Mouse (Mus musculus): ENCODE data around the gene Myo3a. TPM values are rescaled to one million over a fixed set of nuclear protein-coding genes. Genes with fewer than 3 reads are reported as not detected.
"Not testable (repeated sequence)": the region's sequence is repeated elsewhere in the genome, so short reads cannot be mapped to it uniquely, and the experiment has no call there.

The Myo3a gene
- total RNA-seq (2022) = 1 to 10 TPM; 1.9 to 2.8 (median 2.3) TPM

DNA sequence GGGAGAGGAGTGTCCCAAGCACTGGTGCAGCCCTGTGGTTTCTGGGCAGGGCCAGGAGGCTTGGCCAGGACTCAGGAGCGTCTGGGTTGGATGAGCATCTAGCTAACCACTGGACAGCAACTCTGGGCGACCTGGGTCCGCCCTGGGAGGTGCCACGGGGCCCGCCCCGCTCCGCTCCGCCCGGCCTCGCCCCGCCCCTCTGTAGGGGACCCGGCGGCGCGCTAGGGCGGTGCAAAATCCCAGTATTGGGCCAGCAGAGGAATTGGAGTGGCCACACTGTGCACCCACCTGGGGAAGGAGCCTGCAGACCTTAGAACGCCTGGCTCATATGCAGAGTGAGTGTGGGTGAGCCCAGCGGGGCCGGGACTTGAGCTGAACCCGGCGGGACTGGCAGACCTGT, at the start of gene Myo3a:
Gene Myo3a (plus strand): TSS at position 196 of the 400 bp plus-strand sequence.
- no peak for DNase-seq (ENCODE audit: low spot score in 2 of 2)

DNA sequence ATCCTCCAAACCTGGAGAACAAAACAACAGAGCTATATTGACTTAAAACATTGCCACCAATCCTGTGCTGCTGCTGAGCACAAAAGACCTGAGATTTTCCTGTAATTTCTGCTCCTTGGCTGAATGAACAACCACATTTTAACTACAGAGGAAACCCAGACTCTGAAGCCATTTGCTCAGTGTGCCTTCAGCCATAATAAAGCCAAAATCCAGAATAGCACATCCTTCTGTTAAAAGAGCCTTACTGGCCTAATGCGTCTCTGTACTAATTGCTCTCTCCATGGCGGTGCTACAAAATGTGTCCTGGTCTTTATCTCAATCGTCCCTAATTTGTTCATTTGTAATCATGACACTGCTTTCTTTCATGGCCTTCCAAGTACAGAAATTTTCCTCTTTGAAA, 23.2 kb downstream of the Myo3a start:
- no peak for DNase-seq (ENCODE audit: low spot score in 2 of 2)

GRCm38 (mm10) chr2:22251045-22251444, 23.7 kb downstream of the Myo3a start:
- DNase-seq (ENCODE audit: low spot score in 2 of 2) = no peak

DNA sequence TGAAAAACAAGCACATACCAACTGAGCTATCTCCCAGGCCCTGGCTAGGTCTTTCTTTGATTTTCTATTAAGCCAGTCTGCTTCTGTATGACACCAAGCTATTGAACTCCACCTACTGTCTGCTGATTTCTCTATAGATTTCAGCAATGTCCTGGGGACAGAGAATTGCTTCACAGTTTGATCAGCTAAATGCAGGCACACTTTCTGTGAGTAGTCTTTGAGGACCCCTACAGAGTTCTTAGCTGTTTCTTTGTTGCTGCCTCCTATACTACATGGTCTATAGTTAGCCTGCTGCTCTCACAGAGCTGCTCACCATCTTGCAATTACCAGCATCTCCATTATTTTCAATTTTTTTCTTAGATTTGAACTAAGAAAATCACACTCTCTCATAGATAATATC, 28.3 kb downstream of the Myo3a start:
- DNase-seq (ENCODE audit: low spot score in 2 of 2) = no peak

- DNase-seq (ENCODE audit: low spot score in 2 of 2) = no peak
Observed at GRCm38 (mm10) chr2:22271555-22271954, 44.3 kb downstream of the Myo3a start.

DNA sequence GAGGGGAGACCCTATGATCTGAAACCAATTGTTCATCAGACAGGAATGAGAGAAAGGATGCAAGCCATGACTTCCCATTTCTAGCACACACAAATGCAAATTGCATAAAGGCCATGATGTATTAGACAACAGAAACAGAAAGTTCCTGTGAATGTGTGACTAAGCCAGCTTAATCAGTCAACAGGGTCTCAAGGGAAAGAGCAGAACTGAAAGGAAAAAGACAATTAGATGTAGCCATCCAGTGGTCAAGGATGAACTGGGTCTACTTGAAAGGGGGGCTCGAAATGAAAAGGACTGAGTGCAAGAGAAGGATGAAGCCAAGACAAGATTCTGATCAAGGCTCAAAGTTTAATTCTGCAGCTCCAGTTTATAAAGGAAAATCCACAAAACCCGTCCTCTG, 58.1 kb downstream of the Myo3a start:
- DNase-seq (ENCODE audit: low spot score in 2 of 2) = no peak

DNA sequence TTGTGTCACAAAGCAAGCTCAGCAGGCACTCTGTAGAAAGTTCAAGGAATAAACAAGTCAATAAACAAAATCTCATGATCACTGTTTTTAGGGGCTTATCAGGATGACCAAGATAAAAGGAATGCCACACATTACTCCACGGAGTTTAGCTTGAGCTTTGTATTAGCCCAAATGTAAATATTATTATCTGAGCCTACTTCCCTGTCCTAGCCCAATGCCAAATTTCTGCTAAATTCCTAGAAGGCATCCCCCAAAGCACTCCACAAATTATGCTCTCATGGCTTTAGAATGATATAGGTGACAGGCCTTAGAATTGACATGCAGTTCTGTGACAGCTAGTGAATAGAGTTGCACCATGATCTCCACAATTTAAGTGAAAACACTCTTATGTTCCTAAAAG, 58.5 kb downstream of the Myo3a start:
- no peak for DNase-seq (ENCODE audit: low spot score in 2 of 2)

DNA sequence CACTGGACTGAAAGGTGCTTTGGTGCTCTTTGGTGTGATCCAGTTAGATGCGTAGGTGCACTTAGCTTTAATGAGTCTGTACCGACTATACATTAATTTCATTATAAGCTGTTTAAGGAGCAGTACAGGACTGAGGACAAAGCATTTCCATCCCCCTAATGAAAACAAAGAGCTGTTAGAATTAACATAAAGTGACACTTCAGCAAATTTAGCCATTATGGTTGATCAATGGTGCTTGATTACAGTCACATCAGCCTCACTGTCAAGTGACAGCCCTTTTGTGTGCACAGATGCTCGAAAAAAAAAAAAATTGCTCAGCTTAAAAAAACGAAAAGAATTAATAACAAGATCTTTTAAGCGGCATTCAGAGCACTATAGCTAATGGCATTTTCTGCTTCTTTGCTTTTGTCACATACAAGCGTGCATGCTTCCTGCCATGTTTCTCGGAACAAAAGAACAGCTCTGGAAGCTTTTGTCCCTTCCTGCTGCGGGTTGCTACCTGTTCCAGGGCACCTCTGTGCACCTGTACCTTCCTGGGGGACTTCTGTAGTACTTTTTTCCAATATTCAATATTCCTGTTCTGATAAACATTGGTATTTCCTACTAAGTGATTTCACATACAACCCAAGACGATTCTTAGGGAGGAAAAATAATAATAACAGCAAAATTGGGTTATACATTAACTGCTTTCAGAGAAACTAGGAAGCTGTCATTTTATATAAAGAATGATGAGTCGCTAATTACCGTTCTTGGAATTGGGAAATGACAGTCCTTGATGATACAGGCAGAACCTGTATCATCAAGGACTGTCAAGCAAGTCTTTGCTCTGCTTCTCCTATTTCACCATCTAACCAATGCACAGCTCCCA, 66.5 kb downstream of the Myo3a start:
- DNase-seq (ENCODE audit: low spot score in 2 of 2) = no peak

- no peak for DNase-seq (ENCODE audit: low spot score in 2 of 2)
Observed at GRCm38 (mm10) chr2:22294447-22294738, 67.1 kb downstream of the Myo3a start.

- no peak for DNase-seq (ENCODE audit: low spot score in 2 of 2)
Observed at GRCm38 (mm10) chr2:22297913-22298312, 70.6 kb downstream of the Myo3a start.

GRCm38 (mm10) chr2:22338269-22338857, 111.1 kb downstream of the Myo3a start:
- DNase-seq (ENCODE audit: low spot score in 2 of 2) = no peak

DNA sequence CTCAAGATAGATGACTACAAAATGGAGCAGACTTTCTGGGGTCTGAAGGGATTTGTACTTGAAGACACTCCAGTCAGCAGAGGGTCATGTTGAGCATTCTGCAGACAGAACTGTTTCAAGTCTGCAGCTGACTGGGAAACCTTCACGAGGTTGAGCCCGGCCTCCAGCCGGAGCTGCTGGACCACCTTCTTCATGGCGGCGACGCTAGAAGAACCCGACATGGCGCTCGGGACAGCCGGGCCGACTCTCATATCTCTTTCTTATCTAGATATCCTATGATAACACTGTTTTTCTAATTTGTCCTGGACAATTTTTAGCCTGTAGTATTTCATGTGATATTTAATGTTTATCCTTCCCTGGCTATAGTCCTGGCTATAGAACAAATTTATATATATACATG, 183.2 kb downstream of the Myo3a start:
- DNase-seq (ENCODE audit: low spot score in 2 of 2) = not testable (repeated sequence)

GRCm38 (mm10) chr2:22548421-22548820, 321.1 kb downstream of the Myo3a start:
- no peak for DNase-seq (ENCODE audit: low spot score in 2 of 2)

GRCm38 (mm10) chr2:22587469-22588169, 360.3 kb downstream of the Myo3a start:
- peak in 1 of 2 experiments; percentile 4 for DNase-seq (ENCODE audit: low spot score in 2 of 2)

DNA sequence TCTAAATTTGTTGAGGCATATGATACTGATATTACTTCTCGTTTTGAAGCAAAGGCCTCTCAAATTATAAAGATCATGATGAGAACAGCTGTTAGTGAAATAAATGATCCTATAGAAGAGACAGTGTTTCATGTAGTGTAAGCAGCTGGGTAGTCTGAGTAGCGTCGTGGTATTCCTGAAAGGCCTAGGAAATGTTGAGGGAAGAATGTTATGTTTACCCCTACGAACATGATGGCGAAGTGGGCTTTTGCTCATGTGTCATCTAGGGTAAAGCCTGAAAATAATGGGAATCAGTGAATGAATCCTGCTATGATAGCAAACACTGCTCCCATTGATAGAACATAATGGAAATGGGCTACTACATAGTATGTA, 360.9 kb downstream of the Myo3a start:
- DNase-seq (ENCODE audit: low spot score in 2 of 2) = not testable (repeated sequence)

- DNase-seq (ENCODE audit: low spot score in 2 of 2) = not testable (repeated sequence)
Observed at GRCm38 (mm10) chr2:22588673-22589381, 361.5 kb downstream of the Myo3a start.

- DNase-seq (ENCODE audit: low spot score in 2 of 2) = not testable (repeated sequence)
Observed at GRCm38 (mm10) chr2:22589382-22590205, 362.3 kb downstream of the Myo3a start.

DNA sequence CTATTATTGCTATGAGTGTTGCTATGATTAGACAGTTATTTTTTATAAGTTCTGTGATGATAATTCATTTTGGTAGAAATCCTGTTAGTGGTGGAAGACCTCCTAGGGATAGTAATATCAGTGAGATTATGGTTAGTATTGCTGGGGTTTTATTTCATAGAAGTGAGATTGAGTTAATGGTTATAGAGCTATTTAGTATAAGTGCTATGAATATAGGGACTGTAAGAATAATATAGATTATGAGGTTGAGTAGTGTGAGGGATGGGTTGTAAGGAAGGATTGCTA, 362.8 kb downstream of the Myo3a start:
- DNase-seq (ENCODE audit: low spot score in 2 of 2) = no peak

DNA sequence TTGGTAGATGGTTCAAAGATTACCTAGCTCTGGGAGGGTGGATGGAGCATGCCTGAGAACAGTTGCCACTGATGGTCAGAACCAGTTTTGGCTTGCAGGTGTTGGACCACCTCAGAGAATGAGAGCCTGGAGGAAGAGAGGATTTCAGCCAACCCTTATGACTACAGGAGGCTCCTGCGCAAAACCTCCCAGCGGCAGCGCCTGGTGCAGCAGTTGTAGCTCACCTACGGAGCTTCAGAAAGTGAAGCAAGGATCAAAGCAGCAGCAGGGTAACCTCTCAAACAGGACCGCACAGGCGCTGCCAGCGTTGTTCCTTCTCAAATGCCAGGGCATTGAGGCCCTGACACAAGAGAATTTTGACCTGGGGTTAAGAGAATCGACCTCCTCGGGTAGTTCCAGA, 390.6 kb downstream of the Myo3a start:
- no peak for DNase-seq (ENCODE audit: low spot score in 2 of 2)

GRCm38 (mm10) chr2:22619416-22619815, 392.1 kb downstream of the Myo3a start:
- DNase-seq (ENCODE audit: low spot score in 2 of 2) = no peak

GRCm38 (mm10) chr2:22620030-22620429, 392.7 kb downstream of the Myo3a start:
- DNase-seq (ENCODE audit: low spot score in 2 of 2) = no peak
